Mouse (Mus musculus) brain, embryonic 14.5 days (tissue): ENCODE results near the gene Olfr1368.

Experiments used
- CTCF ChIP-seq: fragments of 200-500 bp; IDR thresholded peaks from 2 replicates; pipeline ENCODE4 v1.5.1; 2012; ENCODE audit warnings: inconsistent platforms, mild to moderate bottlenecking, moderate library complexity, borderline replicate concordance; ENCODE audit not compliant: insufficient read depth, insufficient read length; ENCODE audit errors: extremely low read depth
- POLR2A ChIP-seq: fragments of 200-500 bp; IDR thresholded peaks from 2 replicates; pipeline ENCODE4 v1.6.1; 2012; ENCODE audit warnings: mild to moderate bottlenecking, inconsistent platforms, borderline replicate concordance; ENCODE audit not compliant: poor library complexity, insufficient read depth, insufficient read length, severe bottlenecking; ENCODE audit errors: extremely low read depth

DNA sequence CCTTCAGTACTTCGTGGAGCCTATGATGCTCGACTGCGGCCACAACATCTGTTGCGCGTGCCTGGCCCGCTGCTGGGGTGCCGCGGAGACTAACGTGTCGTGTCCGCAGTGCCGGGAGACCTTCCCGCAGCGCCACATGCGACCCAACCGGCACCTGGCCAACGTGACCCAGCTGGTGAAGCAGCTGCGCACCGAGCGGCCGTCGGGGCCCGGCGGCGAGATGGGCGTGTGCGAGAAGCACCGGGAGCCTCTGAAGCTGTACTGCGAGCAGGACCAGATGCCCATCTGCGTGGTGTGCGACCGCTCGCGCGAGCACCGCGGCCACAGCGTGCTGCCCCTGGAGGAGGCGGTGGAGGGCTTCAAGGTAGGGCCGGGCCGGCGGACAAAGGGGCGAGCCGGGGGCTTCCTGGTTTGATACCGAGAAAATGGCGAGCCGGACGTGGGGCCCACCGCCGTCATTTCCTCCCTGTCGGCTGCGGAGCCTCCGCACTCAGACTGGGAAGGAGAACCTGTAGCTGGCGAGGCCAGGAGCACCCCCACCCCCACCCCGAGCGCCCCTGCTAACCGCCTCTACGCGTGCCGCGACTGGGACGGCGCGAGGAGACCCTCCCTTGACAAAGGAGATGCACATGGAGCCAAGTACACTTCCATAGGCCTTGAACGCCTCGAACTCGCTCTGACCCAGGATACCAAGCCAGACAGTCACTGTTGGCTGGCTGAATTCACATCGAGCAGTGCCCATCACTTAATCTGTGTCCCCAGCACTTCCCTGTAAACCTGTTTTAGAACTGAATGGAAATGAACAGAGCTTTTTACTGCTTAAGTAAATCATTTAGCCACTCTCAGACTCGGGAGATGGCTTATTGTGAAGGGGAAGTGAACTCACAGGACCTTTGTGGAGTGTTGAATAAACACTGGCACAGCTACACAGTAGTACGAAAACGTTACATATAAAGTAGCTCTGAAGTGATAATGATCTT, 35.2 kb upstream of the Olfr1368 start:
- TF ChIP-seq CTCF (no peak), POLR2A (no peak)
